Mouse (Mus musculus) lung, adult 2 months (tissue): Measurements from ENCODE around the gene Cyb5r2. TPM values are rescaled to one million over a fixed set of nuclear protein-coding genes. Genes with fewer than 3 reads are reported as not detected.

Experiments
- DNase-seq: peaks from one replicate; pipeline ENCODE4 v3.0.0; 2022
- H3K4me1 ChIP-seq: fragments of 200-500 bp; 2 replicates; pipeline ENCODE4 v1.6.1; 2011; ENCODE audit warnings: low read length; ENCODE audit not compliant: control insufficient read depth, insufficient read depth
- H3K4me3 ChIP-seq: fragments of 200-500 bp; replicated peaks from 2 replicates; pipeline ENCODE3; 2011; ENCODE audit warnings: low read depth, mild to moderate bottlenecking, control low read depth, low read length; ENCODE audit errors: extremely low read depth
- CTCF ChIP-seq: fragments of 200-500 bp; IDR thresholded peaks from 2 replicates; pipeline ENCODE4 v1.5.1; 2011; ENCODE audit warnings: mild to moderate bottlenecking, low read length, control low read depth; ENCODE audit not compliant: insufficient read depth
- POLR2A ChIP-seq: fragments of 200-500 bp; IDR thresholded peaks from 2 replicates; pipeline ENCODE4 v1.6.1; 2011; ENCODE audit warnings: low read depth, mild to moderate bottlenecking, control low read depth, low read length, borderline replicate concordance; ENCODE audit errors: extremely low read depth
- WGBS: fragments of 180-500 bp; shearing (Covaris S2); methylation state at CpG from one replicate; pipeline ENCODE4 v1.1.7; 2018; 5-methylcytosine and 5-hydroxymethylcytosine counted together
- polyA plus RNA-seq: library from polyadenylated mRNA; depleted of rRNA; stranded (reverse); fragments of >200 nt; gene quantifications from 2 replicates; pipeline ENCODE4 v1.2.3, GENCODE M21; 2012; rRNA removed

The Cyb5r2 gene
- polyA plus RNA-seq, 1 experiment = not detected

- TF ChIP-seq CTCF = no peak
- no peak for TF ChIP-seq POLR2A
- H3K4me3 ChIP-seq = no peak overlapping the region
- H3K4me1 ChIP-seq = peaks cover 13% of the 10 kb centered on the region
- 49% methylated on average over 13 of the region's 13 CpGs for WGBS
- DNase-seq = no peak
Measured at GRCm38 (mm10) chr7:107702461-107703380, 55.1 kb downstream of the Cyb5r2 start.

DNA sequence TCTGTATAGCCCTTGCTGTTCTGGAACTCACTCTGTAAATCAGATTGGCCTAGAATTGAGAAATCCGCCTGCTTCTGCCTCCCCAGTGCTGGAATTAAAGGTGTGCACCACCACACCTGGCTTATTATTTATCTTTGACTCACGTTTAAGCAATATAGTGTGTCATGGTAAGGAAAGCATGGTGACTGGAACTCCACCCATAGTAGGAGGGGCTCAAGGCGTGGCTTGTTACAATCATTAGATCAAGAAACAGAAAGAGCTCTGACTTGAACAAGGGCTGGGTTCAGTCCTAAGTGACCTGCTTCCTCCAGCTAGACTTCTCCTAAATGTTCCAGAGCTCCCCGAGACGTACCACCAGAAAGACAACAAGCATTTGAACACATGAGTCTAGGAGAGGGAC, 57.2 kb downstream of the Cyb5r2 start:
- TF ChIP-seq CTCF (no peak), POLR2A (no peak)
- DNase-seq = no peak
- Histone ChIP-seq H3K4me1 (peaks cover 4% of the 10 kb centered on the region), H3K4me3 (no peak overlapping the region)
- 73% methylated on average over 5 of the region's 5 CpGs for WGBS

GRCm38 (mm10) chr7:107699926-107700325, 57.9 kb downstream of the Cyb5r2 start:
- Histone ChIP-seq H3K4me3 (no peak overlapping the region), H3K4me1 (peaks cover 4% of the 10 kb centered on the region)
- no peak for TF ChIP-seq CTCF
- no peak for TF ChIP-seq POLR2A
- WGBS = 58% methylated on average over 1 of the region's 1 CpGs
- DNase-seq = no peak

Other genes with a start within 250 kb of the Cyb5r2 start
- 7.4 and 11.1 TPM in 2 replicates for gene Olfml1, start 190.6 kb downstream of the Cyb5r2 start, polyA plus RNA-seq
- gene Ppfibp2, start 162.8 kb downstream of the Cyb5r2 start, polyA plus RNA-seq = 15.3 and 27.0 TPM in 2 replicates
- not detected in 2 replicates for gene 5330417H12Rik, start 132.9 kb downstream of the Cyb5r2 start, polyA plus RNA-seq
- not detected in 2 replicates for gene Ovch2, start 43.2 kb upstream of the Cyb5r2 start, polyA plus RNA-seq
- not detected in 2 replicates for gene Olfr467, start 54.2 kb upstream of the Cyb5r2 start, polyA plus RNA-seq
- gene Olfr469, start 67.5 kb upstream of the Cyb5r2 start, polyA plus RNA-seq = not detected in 2 replicates
- gene Olfr470, start 89.5 kb upstream of the Cyb5r2 start, polyA plus RNA-seq = not detected in 2 replicates
- gene Olfr472, start 139.9 kb upstream of the Cyb5r2 start, polyA plus RNA-seq = not detected in 2 replicates
- not detected in 2 replicates for gene Olfr473, start 172.4 kb upstream of the Cyb5r2 start, polyA plus RNA-seq
- gene Olfr474, start 196.6 kb upstream of the Cyb5r2 start, polyA plus RNA-seq = not detected in 2 replicates
- not detected in 2 replicates for gene Olfr476, start 206.8 kb upstream of the Cyb5r2 start, polyA plus RNA-seq
- not detected in 2 replicates for gene Olfr477, start 228.7 kb upstream of the Cyb5r2 start, polyA plus RNA-seq